Mouse (Mus musculus): ENCODE measurements around the gene Supt7l. TPM values are rescaled to one million over a fixed set of nuclear protein-coding genes. Genes with fewer than 3 reads are reported as not detected.

Gene Supt7l
- polyA plus RNA-seq (2012; rRNA removed): 11.6 and 15.2 TPM in 2 replicates

GRCm38 (mm10) chr5:31527707-31528106 is at the start of gene Supt7l:
TSS of gene Supt7l (minus strand) at chr5:31527807.

GRCm38 (mm10) chr5:31526354-31527116 is 1.1 kb downstream of the Supt7l start, which contains the start of gene Slc4a1ap:
TSS of gene Slc4a1ap (plus strand) at chr5:31526995.

GRCm38 (mm10) chr5:31494513-31495297 is 32.9 kb downstream of the Supt7l start, which contains the start of gene Gpn1:
TSS of gene Gpn1 (plus strand) at chr5:31494741.

GRCm38 (mm10) chr5:31485440-31485839 is 42.2 kb downstream of the Supt7l start, which contains the start of gene 4930548H24Rik:
TSS of gene 4930548H24Rik (plus strand) at chr5:31485740.

Other genes starting within 250 kb of the Supt7l start
- gene Ift172, start 236.7 kb downstream of the Supt7l start, polyA plus RNA-seq (2012; rRNA removed): 60.1 and 67.6 TPM in 2 replicates
- 71.9 and 95.0 TPM in 2 replicates for gene Fndc4, start 231.7 kb downstream of the Supt7l start, polyA plus RNA-seq (2012; rRNA removed)
- 2.5 and 4.1 TPM in 2 replicates for gene Gckr, start 230.4 kb downstream of the Supt7l start, polyA plus RNA-seq (2012; rRNA removed)
- gene Zfp512, start 75.4 kb downstream of the Supt7l start, polyA plus RNA-seq (2012; rRNA removed): 12.9 and 14.2 TPM in 2 replicates
- gene 4930548H24Rik, start 42.1 kb downstream of the Supt7l start, polyA plus RNA-seq (2012; rRNA removed): not detected in 2 replicates
- 9.8 and 12.1 TPM in 2 replicates for gene Gpn1, start 33.1 kb downstream of the Supt7l start, polyA plus RNA-seq (2012; rRNA removed)
- gene Slc4a1ap, start 812 bp downstream of the Supt7l start, polyA plus RNA-seq (2012; rRNA removed): 14.4 and 16.0 TPM in 2 replicates
- 23.4 and 27.6 TPM in 2 replicates for gene Mrpl33, start 69.1 kb upstream of the Supt7l start, polyA plus RNA-seq (2012; rRNA removed)
- gene Rbks, start 169.8 kb upstream of the Supt7l start, polyA plus RNA-seq (2012; rRNA removed): 2.3 and 2.5 TPM in 2 replicates
- 27.1 and 30.1 TPM in 2 replicates for gene Babam2, start 169.9 kb upstream of the Supt7l start, polyA plus RNA-seq (2012; rRNA removed)